Mouse (Mus musculus) embryo, embryonic 11 days (tissue): Measurements from ENCODE around the gene Ttll5.
A peak's percentile ranks its signal among the peaks of the same experiment; 100 is the strongest.

Experiments
- DNase-seq: peaks from one replicate; pipeline ENCODE4 v3.0.0-alpha.2; 2015

Ttll5 gene

GRCm38 (mm10) chr12:86071432-86071831, 247.0 kb downstream of the Ttll5 start:
- DNase-seq: no peak

- DNase-seq: no peak
Measured at GRCm38 (mm10) chr12:86074681-86075080, 250.2 kb downstream of the Ttll5 start.

- DNase-seq: no peak
Measured at GRCm38 (mm10) chr12:86075358-86075757, 250.9 kb downstream of the Ttll5 start.

- DNase-seq: peak; percentile 43
Measured at GRCm38 (mm10) chr12:86076321-86076901, 252.0 kb downstream of the Ttll5 start.

- DNase-seq: peak; percentile 58
Measured at GRCm38 (mm10) chr12:86077322-86077721, 252.9 kb downstream of the Ttll5 start.

- DNase-seq: peak; percentile 34
Measured at GRCm38 (mm10) chr12:86077736-86078135, 253.3 kb downstream of the Ttll5 start.

- DNase-seq: no peak
Measured at GRCm38 (mm10) chr12:86078176-86078552, 253.7 kb downstream of the Ttll5 start.

GRCm38 (mm10) chr12:86078553-86079201, 254.2 kb downstream of the Ttll5 start, which contains the start of gene Tgfb3:
Gene Tgfb3, minus strand, starts transcription at chr12:86079041.
- peak; percentile 76 for DNase-seq

GRCm38 (mm10) chr12:86079202-86079667, 254.8 kb downstream of the Ttll5 start:
- peak; percentile 94 for DNase-seq

- peak; percentile 92 for DNase-seq
Measured at GRCm38 (mm10) chr12:86082481-86083012, 258.1 kb downstream of the Ttll5 start, which contains the start of gene Ift43. Gene Ift43, plus strand, starts transcription at chr12:86082541.

GRCm38 (mm10) chr12:86085873-86086272, 261.4 kb downstream of the Ttll5 start:
- DNase-seq: no peak

GRCm38 (mm10) chr12:86086550-86086949, 262.1 kb downstream of the Ttll5 start:
- DNase-seq: no peak

GRCm38 (mm10) chr12:86088042-86088441, 263.6 kb downstream of the Ttll5 start:
- DNase-seq: no peak

GRCm38 (mm10) chr12:86090764-86091163, 266.3 kb downstream of the Ttll5 start:
- DNase-seq: no peak

- peak; percentile 32 for DNase-seq
Measured at GRCm38 (mm10) chr12:86091601-86092132, 267.2 kb downstream of the Ttll5 start.

GRCm38 (mm10) chr12:86094075-86094474, 269.6 kb downstream of the Ttll5 start:
- no peak for DNase-seq

- DNase-seq: no peak
Measured at GRCm38 (mm10) chr12:86095806-86096205, 271.3 kb downstream of the Ttll5 start.

- no peak for DNase-seq
Measured at GRCm38 (mm10) chr12:86097781-86098180, 273.3 kb downstream of the Ttll5 start.

- DNase-seq: no peak
Measured at GRCm38 (mm10) chr12:86100711-86101110, 276.3 kb downstream of the Ttll5 start.

- DNase-seq: no peak
Measured at GRCm38 (mm10) chr12:86102686-86103085, 278.2 kb downstream of the Ttll5 start.

GRCm38 (mm10) chr12:86103391-86103790, 278.9 kb downstream of the Ttll5 start:
- DNase-seq: peak; percentile 28

- no peak for DNase-seq
Measured at GRCm38 (mm10) chr12:86103852-86104251, 279.4 kb downstream of the Ttll5 start.

- no peak for DNase-seq
Measured at GRCm38 (mm10) chr12:86104297-86104696, 279.8 kb downstream of the Ttll5 start.

- no peak for DNase-seq
Measured at GRCm38 (mm10) chr12:86105546-86105945, 281.1 kb downstream of the Ttll5 start.
